Mouse (Mus musculus) cerebellum, postnatal 14 days (tissue): ENCODE measurements at regions not wholly inside any gene's neighbourhood (a gene's known extent, or its start where the extent isn't known, plus 50 kb on each side); places are given as distances from the start of the nearest gene placed in this dataset.
A peak's percentile ranks its signal among the peaks of the same experiment; 100 is the strongest.

Experiments
- DNase-seq, 2 experiments: peaks; one replicate each; pipeline ENCODE4 v3.0.0; 2021; ENCODE audit warnings: mixed read lengths in 2 of 2

- DNase-seq, result no peak
Observed at GRCm38 (mm10) chr3:58317240-58317639, 97.3 kb upstream of the Tsc22d2 start.

- no peak for DNase-seq
Observed at GRCm38 (mm10) chr3:58318756-58319155, 95.8 kb upstream of the Tsc22d2 start.

DNA sequence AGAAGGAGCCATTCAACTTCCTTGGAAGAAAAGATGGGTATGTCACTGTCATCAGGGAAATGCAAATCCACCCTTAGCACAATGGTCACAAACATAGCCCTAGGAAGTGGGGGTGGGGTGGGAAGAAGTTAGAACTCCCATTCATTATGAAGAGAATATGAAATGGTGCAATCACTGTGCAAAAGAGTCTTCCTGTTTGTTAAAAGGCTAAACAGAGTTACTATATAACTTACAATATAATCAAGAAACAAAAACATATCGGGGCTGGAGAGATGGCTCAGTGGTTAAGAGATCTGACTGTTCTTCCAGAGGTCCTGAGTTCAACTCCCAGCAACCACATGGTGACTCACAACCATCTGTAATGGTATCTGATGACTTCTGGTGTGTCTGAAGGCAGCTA, 95.1 kb upstream of the Tsc22d2 start:
- no peak for DNase-seq

GRCm38 (mm10) chr3:58320812-58321211, 93.7 kb upstream of the Tsc22d2 start:
- DNase-seq, result no peak

DNA sequence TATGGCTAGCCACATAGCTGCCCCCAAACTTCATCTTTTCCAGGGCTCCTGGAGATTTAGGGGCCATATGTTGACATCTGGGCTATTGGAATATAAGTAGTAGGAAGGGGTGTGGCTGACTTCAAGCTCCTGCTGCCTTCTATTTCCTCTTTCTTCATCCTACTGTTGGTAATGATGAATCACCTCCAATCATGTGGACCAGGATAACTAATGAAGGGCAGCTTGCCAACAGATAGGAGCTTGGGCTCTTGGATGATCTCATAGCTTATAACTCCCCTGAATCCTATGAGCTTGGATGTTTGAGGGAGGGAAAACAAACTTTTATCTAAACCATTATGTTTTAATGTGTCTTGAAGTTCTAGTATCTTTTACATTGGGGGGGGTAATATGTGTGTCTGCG, 92.2 kb upstream of the Tsc22d2 start:
- no peak for DNase-seq

DNA sequence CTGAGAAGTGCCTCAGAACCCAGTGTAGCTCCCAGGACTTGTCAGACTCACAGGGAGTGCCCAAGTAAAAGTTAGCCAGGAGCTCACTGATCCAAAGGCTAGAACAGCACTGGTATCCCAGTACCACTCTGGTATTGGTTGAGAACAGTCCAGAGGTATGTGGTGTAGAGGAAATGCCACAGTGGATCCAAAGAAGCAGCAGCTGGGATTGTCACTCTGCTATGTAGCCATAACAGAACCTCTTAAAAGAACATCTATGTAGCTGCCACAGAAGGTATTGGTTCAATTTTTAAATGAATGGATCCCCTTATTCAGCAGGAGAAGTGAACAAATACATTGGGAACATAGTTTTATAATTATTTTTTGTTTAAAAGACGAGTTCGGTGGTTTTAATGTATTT, 86.8 kb upstream of the Tsc22d2 start:
- no peak for DNase-seq

GRCm38 (mm10) chr3:58330186-58330585, 84.3 kb upstream of the Tsc22d2 start:
- peak; percentile 76 to 82 for DNase-seq

DNA sequence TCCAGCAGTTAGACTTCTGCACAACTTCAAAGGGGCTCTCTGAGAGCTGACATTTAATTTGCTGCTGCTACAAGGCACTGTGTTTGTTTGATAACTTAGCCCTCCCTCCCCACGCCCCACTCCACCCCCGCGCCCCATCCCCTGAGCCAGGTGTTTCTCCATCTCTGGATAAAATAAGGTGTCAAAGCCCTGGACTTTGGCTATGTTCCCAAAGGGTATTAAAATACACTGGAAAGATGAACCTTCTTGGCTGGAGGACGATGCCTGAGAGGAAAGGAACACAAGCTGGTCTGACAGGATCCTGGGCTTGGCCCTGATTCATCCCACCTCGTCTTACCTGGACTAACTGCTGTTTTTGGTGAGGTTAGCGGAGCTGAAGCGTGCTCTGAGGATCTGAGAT, 80.5 kb upstream of the Tsc22d2 start:
- DNase-seq, result no peak

GRCm38 (mm10) chr3:58335277-58335676, 79.2 kb upstream of the Tsc22d2 start:
- DNase-seq, result no peak

DNA sequence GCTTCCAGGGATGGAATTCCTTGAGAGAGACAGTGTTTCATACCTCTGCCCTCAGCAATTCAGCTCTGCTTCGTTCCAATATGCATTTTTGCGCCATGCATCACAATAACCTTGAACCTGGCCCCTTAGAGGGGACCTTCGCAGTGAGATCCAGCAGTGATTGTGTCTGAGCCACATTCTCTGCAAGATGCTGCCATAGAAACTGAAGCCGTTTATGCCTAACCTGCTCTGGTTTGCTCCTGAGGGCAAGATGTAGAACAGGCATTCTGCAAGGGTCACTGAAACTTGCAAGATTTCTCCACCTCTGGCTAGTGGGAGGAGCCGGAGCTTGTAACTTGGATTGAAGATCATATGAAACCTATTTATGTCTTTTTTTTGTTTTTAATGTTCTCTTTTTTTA, 78.4 kb upstream of the Tsc22d2 start:
- DNase-seq, result no peak

- no peak for DNase-seq
Observed at GRCm38 (mm10) chr3:58336590-58336989, 77.9 kb upstream of the Tsc22d2 start.

GRCm38 (mm10) chr3:58338976-58339375, 75.5 kb upstream of the Tsc22d2 start:
- no peak for DNase-seq

DNA sequence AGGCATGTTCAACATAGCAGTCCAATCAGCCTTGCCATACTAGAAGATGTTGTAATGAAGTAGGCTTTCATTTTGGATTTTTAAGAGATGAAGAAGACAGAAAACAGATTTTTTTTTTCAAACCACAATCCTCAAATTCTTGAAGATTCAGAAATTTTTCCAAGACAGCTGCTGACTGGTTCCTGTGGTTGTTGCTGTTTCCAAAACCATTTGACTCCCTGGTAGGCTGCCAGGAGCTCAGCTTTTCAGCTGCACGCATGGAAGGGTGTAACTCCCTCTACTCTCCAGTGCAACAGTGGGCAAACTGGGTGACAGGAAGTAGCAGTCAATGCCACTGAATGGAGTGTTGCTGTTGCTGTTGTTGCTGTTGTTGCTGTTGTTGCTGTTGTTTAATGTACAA, 72.4 kb upstream of the Tsc22d2 start:
- DNase-seq, result no peak

DNA sequence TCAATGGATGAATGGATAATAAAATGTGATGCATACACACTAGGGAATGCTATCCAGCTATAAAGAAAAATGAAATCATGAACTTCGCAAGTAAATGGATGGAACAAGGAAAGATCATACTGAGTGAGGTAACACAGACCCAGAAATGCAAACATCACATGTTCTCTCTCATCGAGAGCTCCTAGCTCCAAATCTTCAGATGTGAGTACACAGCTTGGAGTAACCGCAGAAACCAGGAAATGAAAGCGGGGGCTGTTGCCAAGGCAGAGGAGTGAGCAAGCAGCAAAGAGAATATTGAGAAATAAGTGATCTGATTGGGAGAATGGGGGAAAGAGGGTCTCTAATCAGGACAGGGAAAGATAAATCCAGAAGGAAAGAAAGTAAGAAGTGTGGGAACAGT, 52.0 kb upstream of the Tsc22d2 start:
- no peak for DNase-seq

- DNase-seq, result no peak
Observed at GRCm38 (mm10) chr3:58364526-58364925, 50.0 kb upstream of the Tsc22d2 start.
